Mouse (Mus musculus): ENCODE data around the gene Slc2a8. TPM values are rescaled to one million over a fixed set of nuclear protein-coding genes. Genes with fewer than 3 reads are reported as not detected.

Slc2a8 gene
- polyA plus RNA-seq, 1 experiment: 51.1 TPM

DNA sequence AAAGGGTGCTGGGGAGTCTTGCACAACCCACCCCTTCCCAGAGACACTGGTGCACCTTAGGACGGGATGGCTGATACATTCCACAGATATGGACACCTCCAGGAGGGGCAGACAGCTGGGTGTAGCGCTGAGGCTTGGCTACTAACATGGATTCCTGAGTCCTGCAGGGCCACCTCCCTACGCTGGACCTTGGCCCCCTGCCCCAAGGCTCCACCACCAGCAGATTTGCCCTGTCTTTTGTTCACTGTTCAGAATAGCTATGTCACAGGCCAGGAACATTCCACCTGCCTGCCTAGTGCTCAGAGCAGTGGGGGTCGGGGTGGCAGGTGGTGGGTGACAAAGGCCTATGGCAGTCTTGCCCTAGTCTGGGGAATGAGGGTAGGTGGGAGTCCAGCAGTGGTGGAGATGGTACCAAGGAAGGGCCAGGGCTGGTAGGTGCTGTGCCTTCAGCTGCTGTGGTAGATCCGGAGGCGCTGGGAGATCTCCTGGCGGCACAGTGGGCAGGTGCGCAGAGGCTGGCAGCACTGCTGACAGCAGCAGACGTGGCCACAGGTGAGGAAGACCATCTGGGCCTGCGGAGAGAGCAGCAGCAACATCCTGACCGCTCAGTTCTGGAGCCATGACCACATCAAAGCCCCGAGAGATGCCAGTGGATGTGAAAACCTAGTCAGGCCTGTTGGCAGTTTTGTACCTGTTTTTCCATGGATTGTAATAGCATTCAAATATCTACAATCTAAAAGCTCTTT lies 55.4 kb downstream of the Slc2a8 start:
- Histone ChIP-seq H3K27me3 (replicated peaks; ENCODE audit: control insufficient read depth, insufficient read depth, low read length) (no peaks in the 10 kb centered on the region), H3K36me3 (ENCODE audit: control insufficient read depth, insufficient read depth, low read length) (0 out of 2 replicates have a peak, but pooled peaks cover 1% of the 10 kb centered on the region), H3K4me3 (ENCODE audit: insufficient read depth, low read depth, low read length) (no peak overlapping the region), H3K27ac (ENCODE audit: insufficient read depth, low read depth, low read length) (no peak overlapping the region), H3K4me1 (ENCODE audit: control insufficient read depth, insufficient read depth, low read length) (no peaks in the 10 kb centered on the region)
- DNase-seq: no peak
- 87% methylated on average over 12 of the region's 12 CpGs for WGBS
- TF ChIP-seq POLR2A (IDR thresholded peaks at IDR 0.05; ENCODE audit: low read depth, low read length): no peak
- TF ChIP-seq CTCF (conservative IDR thresholded peaks at IDR 0.05; ENCODE audit: insufficient read depth, insufficient read length, low read depth, low read length): no peak

DNA sequence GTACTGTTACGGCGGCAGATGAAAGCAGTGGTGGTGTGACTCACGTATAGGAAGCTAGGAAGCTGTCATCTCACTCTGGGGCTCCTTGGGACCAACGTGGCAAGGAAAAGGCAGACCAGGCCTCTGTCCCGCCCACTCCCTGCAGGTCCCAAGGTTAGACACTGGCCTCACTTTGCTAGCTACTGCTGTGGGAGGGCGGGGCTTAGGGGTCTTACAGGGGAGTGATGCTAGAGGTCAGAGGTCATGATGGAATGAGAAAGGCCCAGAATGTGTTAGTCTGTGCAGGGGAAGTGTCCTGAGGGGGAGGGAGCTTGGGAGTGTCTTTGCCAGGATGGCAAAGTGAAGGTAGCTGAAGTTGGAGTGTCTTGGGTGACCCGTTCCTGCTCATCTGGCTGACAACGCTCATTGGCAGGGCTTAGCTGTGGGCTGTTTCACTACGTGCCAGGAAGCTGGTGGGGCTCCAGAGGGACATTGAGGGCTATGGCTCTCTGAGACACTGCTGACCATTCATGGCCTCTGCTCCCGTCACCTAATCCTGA lies 57.5 kb downstream of the Slc2a8 start:
- 80% methylated on average over 10 of the region's 10 CpGs for WGBS
- Histone ChIP-seq H3K27ac (ENCODE audit: insufficient read depth, low read depth, low read length) (no peak overlapping the region), H3K27me3 (replicated peaks; ENCODE audit: control insufficient read depth, insufficient read depth, low read length) (no peaks in the 10 kb centered on the region), H3K36me3 (ENCODE audit: control insufficient read depth, insufficient read depth, low read length) (0 out of 2 replicates have a peak, but pooled peaks cover 1% of the 10 kb centered on the region), H3K4me3 (ENCODE audit: insufficient read depth, low read depth, low read length) (no peak overlapping the region), H3K4me1 (ENCODE audit: control insufficient read depth, insufficient read depth, low read length) (no peaks in the 10 kb centered on the region)
- DNase-seq: no peak
- TF ChIP-seq POLR2A (IDR thresholded peaks at IDR 0.05; ENCODE audit: low read depth, low read length) (no peak), CTCF (conservative IDR thresholded peaks at IDR 0.05; ENCODE audit: insufficient read depth, insufficient read length, low read depth, low read length) (no peak)

DNA sequence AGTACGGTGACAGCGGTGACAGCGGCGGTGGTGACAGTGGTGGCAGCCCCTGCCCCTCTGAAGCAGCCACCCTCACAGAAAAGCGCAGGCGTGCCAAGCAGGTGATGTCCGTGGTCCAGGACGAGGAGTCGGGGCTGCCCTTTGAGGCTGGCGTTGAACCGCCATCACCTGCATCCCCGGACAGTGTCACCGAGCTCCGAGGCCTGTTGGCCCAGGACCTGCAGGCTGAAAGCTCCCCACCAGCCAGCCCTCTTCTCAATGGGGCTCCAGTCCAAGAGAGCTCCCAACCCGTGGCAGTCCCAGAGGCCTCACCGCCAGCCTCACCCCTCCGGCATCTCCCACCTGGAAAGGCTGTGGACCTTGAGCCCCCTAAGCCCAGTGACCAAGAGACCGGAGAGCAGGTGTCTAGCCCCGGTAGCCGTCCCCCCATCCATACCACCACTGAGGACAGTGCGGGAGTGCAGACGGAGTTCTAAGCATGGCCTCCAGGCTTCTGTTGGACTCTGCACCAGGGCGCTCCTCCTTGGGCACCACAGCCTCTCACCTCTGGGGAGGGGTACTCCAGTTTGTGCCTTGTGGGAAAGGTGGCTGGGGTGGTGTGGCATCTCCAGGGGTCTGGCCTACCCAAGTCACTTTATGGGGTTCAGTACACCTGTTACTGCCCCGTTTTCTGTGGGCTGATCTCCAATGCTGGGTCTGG lies 58.2 kb downstream of the Slc2a8 start:
- 90% methylated on average over 24 of the region's 24 CpGs for WGBS
- TF ChIP-seq CTCF (conservative IDR thresholded peaks at IDR 0.05; ENCODE audit: insufficient read depth, insufficient read length, low read depth, low read length) (no peak), POLR2A (IDR thresholded peaks at IDR 0.05; ENCODE audit: low read depth, low read length) (no peak)

More for the DNA sequence above, 58.2 kb downstream of the Slc2a8 start:
- Histone ChIP-seq H3K4me1 (ENCODE audit: control insufficient read depth, insufficient read depth, low read length) (no peaks in the 10 kb centered on the region), H3K4me3 (ENCODE audit: insufficient read depth, low read depth, low read length) (no peak overlapping the region), H3K27ac (ENCODE audit: insufficient read depth, low read depth, low read length) (no peak overlapping the region), H3K27me3 (replicated peaks; ENCODE audit: control insufficient read depth, insufficient read depth, low read length) (no peaks in the 10 kb centered on the region), H3K36me3 (ENCODE audit: control insufficient read depth, insufficient read depth, low read length) (0 out of 2 replicates have a peak, but pooled peaks cover 1% of the 10 kb centered on the region)
- DNase-seq: no peak

Other genes with a start within 250 kb of the Slc2a8 start
- not detected in 2 replicates for gene 6330409D20Rik, start 241.1 kb downstream of the Slc2a8 start, polyA plus RNA-seq (2012; rRNA removed)
- 72.5 and 93.3 TPM in 2 replicates for gene Tor2a, start 224.8 kb downstream of the Slc2a8 start, polyA plus RNA-seq (2012; rRNA removed)
- gene Ttc16, start 206.4 kb downstream of the Slc2a8 start, polyA plus RNA-seq (2012; rRNA removed): 1.1 TPM in 2 replicates
- 8.0 and 11.8 TPM in 2 replicates for gene Ptrh1, start 206.3 kb downstream of the Slc2a8 start, polyA plus RNA-seq (2012; rRNA removed)
- 0.12 TPM in 1 of 2 replicates, not detected in the other for gene Cfap157, start 197.7 kb downstream of the Slc2a8 start, polyA plus RNA-seq (2012; rRNA removed)
- gene Stxbp1, start 134.8 kb downstream of the Slc2a8 start, polyA plus RNA-seq (2012; rRNA removed): 10.2 and 13.2 TPM in 2 replicates
- gene Fam129b, start 106.0 kb downstream of the Slc2a8 start, polyA plus RNA-seq (2012; rRNA removed): 32.3 and 33.4 TPM in 2 replicates
- gene Rpl12, start 20.5 kb downstream of the Slc2a8 start, polyA plus RNA-seq (2012; rRNA removed): 166 and 270 TPM in 2 replicates
- gene Lrsam1, start 20.5 kb downstream of the Slc2a8 start, polyA plus RNA-seq (2012; rRNA removed): 12.0 and 15.5 TPM in 2 replicates
- gene Garnl3, start 149.6 kb upstream of the Slc2a8 start, polyA plus RNA-seq (2012; rRNA removed): 1.1 and 1.2 TPM in 2 replicates
- gene Angptl2, start 234.0 kb upstream of the Slc2a8 start, polyA plus RNA-seq (2012; rRNA removed): 90.1 and 93.0 TPM in 2 replicates

Data from kidney, adult 2 months (tissue).